Mouse (Mus musculus): Measurements from ENCODE around the gene Olfr853.

Gene Olfr853

GRCm38 (mm10) chr9:19540976-19541375 lies at the start of gene Olfr853:
Gene Olfr853 (minus strand): TSS chr9:19541076.
- no peak for DNase-seq

GRCm38 (mm10) chr9:19582317-19582716 lies 41.4 kb upstream of the Olfr853 start, which contains the start of gene Olfr855:
Gene Olfr855 (plus strand): TSS chr9:19582617.
- no peak for DNase-seq

GRCm38 (mm10) chr9:19567282-19567681 lies 26.4 kb upstream of the Olfr853 start, which contains the start of gene Olfr854:
Gene Olfr854 (minus strand): TSS chr9:19567382.
- DNase-seq: no peak

GRCm38 (mm10) chr9:19492995-19493394 lies 47.9 kb downstream of the Olfr853 start, which contains the start of gene Olfr851:
Gene Olfr851 (plus strand): TSS chr9:19493295.
- no peak for DNase-seq
